Mouse (Mus musculus) embryonic facial prominence, embryonic 11.5 days (tissue): ENCODE data around the gene Syt3. TPM values are rescaled to one million over a fixed set of nuclear protein-coding genes. Genes with fewer than 3 reads are reported as not detected.
A peak's percentile ranks its signal among the peaks of the same experiment; 100 is the strongest.

Source experiments
- ATAC-seq: fragments of 200-750 bp; cut with Nextera tagmentation; replicated peaks from 2 replicates; pipeline ENCODE4 v1.8.0; 2017; ENCODE audit warnings: low read depth; ENCODE audit not compliant: insufficient number of reproducible peaks, low FRiP score, low TSS enrichment
- DNase-seq: peaks from one replicate; pipeline ENCODE4 v3.0.0-alpha.2; 2015; ENCODE audit warnings: low spot score
- H3K27ac ChIP-seq: fragments of 300-500 bp; sonication (generic); replicated peaks from 2 replicates; pipeline ENCODE4 v1.5.1; 2014; ENCODE audit warnings: mild to moderate bottlenecking, low read depth, low read length, control low read depth
- H3K27me3 ChIP-seq: fragments of 300-500 bp; sonication (generic); 2 replicates; pipeline ENCODE4 v1.6.1; 2014; ENCODE audit warnings: mild to moderate bottlenecking, low read length, moderate library complexity, mixed read lengths; ENCODE audit not compliant: control insufficient read depth, insufficient read depth
- H3K36me3 ChIP-seq: fragments of 300-500 bp; sonication (generic); replicated peaks from 2 replicates; pipeline ENCODE4 v1.6.1; 2014; ENCODE audit warnings: low read depth, mild to moderate bottlenecking, low read length, moderate library complexity, mixed read lengths; ENCODE audit not compliant: control insufficient read depth, insufficient read depth
- H3K4me1 ChIP-seq: fragments of 300-500 bp; sonication (generic); 2 replicates; pipeline ENCODE4 v1.6.1; 2014; ENCODE audit warnings: low read length, mixed read lengths; ENCODE audit not compliant: control insufficient read depth, insufficient read depth
- H3K4me2 ChIP-seq: fragments of 300-500 bp; sonication (generic); 2 replicates; pipeline ENCODE4 v1.6.1; 2014; ENCODE audit warnings: low read depth, mild to moderate bottlenecking, control low read depth, low read length, moderate library complexity
- H3K4me3 ChIP-seq: fragments of 300-500 bp; sonication (generic); 2 replicates; pipeline ENCODE4 v1.5.1; 2014; ENCODE audit warnings: low read depth, low read length, control low read depth
- H3K9ac ChIP-seq: fragments of 300-500 bp; sonication (generic); replicated peaks from 2 replicates; pipeline ENCODE4 v1.6.1; 2014; ENCODE audit warnings: mild to moderate bottlenecking, control low read depth, low read length
- H3K9me3 ChIP-seq: fragments of 300-500 bp; sonication (generic); replicated peaks from 2 replicates; pipeline ENCODE4 v1.6.1; 2016; ENCODE audit warnings: mild to moderate bottlenecking, low read length, inconsistent platforms, mixed read lengths; ENCODE audit not compliant: control insufficient read depth
- WGBS: fragments of 180-500 bp; shearing (Covaris S2); extraction: QIAGEN DNeasy Blood & Tissue Kit; methylation state at CpG from one replicate; pipeline ENCODE4 v1.1.7; 2014; 5-methylcytosine and 5-hydroxymethylcytosine counted together
- polyA plus RNA-seq: library from polyadenylated mRNA; unstranded; fragments of >200 nt; fragmentation: Nextera tagmentation; extraction: Ambion mirVana; gene quantifications from 2 replicates; pipeline ENCODE4 v1.2.1, GENCODE M21; 2014

Gene Syt3
- polyA plus RNA-seq, 1 experiment from 2014 or later, result 1.4 TPM

DNA sequence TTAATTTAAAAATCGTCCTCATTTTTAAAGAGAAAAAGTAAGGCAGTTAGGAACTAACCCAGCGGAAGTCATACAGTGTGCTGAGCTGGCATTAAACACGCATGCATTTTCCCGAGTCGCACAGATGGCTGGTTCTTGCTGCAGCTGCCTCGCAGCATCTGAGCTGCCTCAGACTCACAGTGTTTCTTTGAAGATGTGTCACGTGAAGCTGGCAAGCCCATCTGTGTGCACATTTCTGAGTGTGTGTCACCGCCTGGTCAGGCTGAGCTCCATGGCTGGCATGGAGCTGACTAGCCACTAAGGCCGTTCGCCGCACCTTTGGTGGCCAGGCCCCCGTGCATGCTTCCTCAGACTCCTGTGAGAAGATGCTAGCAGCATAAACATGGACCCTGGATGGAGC is 1.4 kb upstream of the Syt3 start:
- no peak for ATAC-seq
- Histone ChIP-seq H3K36me3 (no peaks in the 10 kb centered on the region), H3K27me3 (0 out of 2 replicates have a peak, but pooled peaks cover 4% of the 10 kb centered on the region), H3K9me3 (no peaks in the 10 kb centered on the region), H3K4me1 (no peaks in the 10 kb centered on the region; the same call in 1 of the 2 replicates), H3K4me3 (no peak overlapping the region), H3K9ac (no peak overlapping the region), H3K27ac (no peak overlapping the region), H3K4me2 (no peak overlapping the region)
- WGBS, result 79% methylated on average over 12 of the region's 12 CpGs
- no peak for DNase-seq

DNA sequence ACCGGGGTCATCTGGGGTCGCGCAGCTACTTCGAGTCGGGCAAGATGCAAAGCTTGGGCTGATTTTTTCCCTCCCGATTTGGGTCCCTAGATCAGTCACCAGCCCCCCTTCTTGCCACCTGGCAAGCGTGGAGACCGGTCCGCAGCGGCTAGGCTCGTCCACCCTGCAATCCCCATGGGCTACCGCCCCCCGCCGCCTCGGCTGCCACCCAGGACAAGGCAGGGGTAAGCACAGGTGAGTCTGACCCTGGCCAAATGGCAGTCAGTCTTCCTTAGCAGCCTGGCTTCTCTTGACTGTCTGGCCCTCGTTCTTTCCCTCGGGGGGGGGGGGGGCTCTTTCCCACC is 786 bp downstream of the Syt3 start:
- no peaks in the 10 kb centered on the region for H3K9me3 ChIP-seq
- H3K4me2 ChIP-seq, result peak overlapping the region; percentile 92
- ATAC-seq (peak; percentile 54), DNase-seq (no peak)
- under 1% methylated on average over 17 of the region's 17 CpGs for WGBS
- 0 out of 2 replicates have a peak, but pooled peaks cover 4% of the 10 kb centered on the region for H3K27me3 ChIP-seq
- no peak overlapping the region for H3K27ac ChIP-seq
- H3K4me1 ChIP-seq, result no peaks in the 10 kb centered on the region; the same call in 1 of the 2 replicates
- H3K9ac ChIP-seq, result peak overlapping the region; percentile 50; the same call in 1 of the 2 replicates
- H3K4me3 ChIP-seq, result peak overlapping the region; percentile 50
- H3K36me3 ChIP-seq, result no peaks in the 10 kb centered on the region

DNA sequence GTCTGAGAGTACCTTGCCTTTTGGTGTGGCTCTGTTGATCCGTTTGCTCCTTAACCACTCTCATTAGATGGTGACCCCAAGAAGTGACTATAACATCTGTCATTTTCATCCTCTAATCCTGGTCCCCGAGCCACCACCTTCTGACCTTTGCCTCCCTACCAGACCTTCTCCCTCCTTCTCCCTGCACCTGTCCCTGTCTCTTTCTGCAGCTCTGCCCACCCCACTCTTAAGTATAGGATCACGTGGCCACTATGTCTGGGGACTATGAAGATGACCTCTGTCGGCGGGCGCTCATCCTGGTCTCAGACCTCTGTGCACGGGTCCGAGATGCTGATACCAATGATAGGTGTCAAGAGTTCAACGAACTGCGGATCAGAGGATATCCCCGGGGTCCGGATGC is 1.8 kb downstream of the Syt3 start, which contains the start of gene 1700008O03Rik:
TSS of gene 1700008O03Rik (minus strand) at position 101 of the 400 bp plus-strand sequence.
- no peaks in the 10 kb centered on the region for H3K9me3 ChIP-seq
- WGBS, result 75% methylated on average over 12 of the region's 12 CpGs
- H3K27ac ChIP-seq, result no peak within 1 kb of the TSS
- no peaks in the 10 kb centered on the region for H3K36me3 ChIP-seq
- 0 out of 2 replicates have a peak, but pooled peaks cover 4% of the 10 kb centered on the region for H3K27me3 ChIP-seq
- peak within 1 kb of the TSS; percentile 92 for H3K4me2 ChIP-seq
- ATAC-seq, result no peak
- H3K4me3 ChIP-seq, result peak within 1 kb of the TSS; percentile 50
- H3K9ac ChIP-seq, result peak within 1 kb of the TSS; percentile 50; the same call in 1 of the 2 replicates
- DNase-seq, result no peak
- H3K4me1 ChIP-seq, result no peaks in the 10 kb centered on the region; the same call in 1 of the 2 replicates

DNA sequence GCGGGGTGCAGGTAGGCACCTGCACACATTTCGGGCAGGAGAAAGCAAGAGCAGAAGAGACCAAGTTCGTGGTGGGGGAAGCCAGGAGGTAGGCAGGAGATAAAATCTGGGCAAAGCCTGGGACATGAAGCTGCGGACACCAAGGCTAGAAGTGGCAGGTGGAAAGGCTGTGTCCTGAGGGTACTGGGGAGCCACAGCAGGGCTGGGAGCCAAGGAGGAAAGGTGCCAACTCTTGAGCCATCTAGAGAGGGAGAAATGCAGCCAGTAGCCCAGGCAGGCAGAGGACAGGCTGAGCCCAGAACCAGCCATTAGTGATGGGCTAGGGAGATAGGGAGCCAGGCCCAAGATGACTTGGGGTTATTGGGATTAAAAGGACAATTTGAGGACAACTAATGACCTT is 7.9 kb downstream of the Syt3 start:
- Histone ChIP-seq H3K9ac (no peak overlapping the region), H3K4me3 (no peak overlapping the region), H3K36me3 (no peaks in the 10 kb centered on the region), H3K27ac (no peak overlapping the region), H3K27me3 (no peaks in the 10 kb centered on the region), H3K4me1 (no peaks in the 10 kb centered on the region), H3K4me2 (no peak overlapping the region), H3K9me3 (no peaks in the 10 kb centered on the region)
- WGBS, result 88% methylated on average over 4 of the region's 4 CpGs
- ATAC-seq (no peak), DNase-seq (no peak)

DNA sequence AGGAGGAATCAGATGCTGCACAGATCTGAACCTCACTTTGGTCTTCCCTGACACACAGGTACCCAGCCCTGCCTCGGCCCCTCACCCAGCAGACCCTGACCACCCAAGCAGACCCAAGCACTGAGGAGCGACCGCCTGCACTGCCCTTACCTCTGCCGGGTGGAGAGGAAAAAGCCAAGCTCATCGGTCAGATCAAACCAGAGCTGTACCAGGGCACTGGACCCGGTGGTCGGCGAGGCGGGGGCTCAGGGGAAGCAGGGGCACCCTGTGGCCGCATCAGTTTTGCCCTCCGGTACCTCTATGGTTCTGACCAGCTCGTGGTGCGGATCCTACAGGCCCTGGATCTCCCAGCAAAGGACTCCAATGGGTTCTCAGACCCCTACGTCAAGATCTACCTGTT is 8.4 kb downstream of the Syt3 start:
- H3K27me3 ChIP-seq, result no peaks in the 10 kb centered on the region; the same call in 1 of the 2 replicates
- no peaks in the 10 kb centered on the region for H3K36me3 ChIP-seq
- 79% methylated on average over 14 of the region's 14 CpGs for WGBS
- H3K4me2 ChIP-seq, result no peak overlapping the region
- DNase-seq, result no peak
- H3K27ac ChIP-seq, result no peak overlapping the region
- no peak for ATAC-seq
- H3K9ac ChIP-seq, result no peak overlapping the region
- no peaks in the 10 kb centered on the region for H3K9me3 ChIP-seq
- H3K4me1 ChIP-seq, result no peaks in the 10 kb centered on the region
- no peak overlapping the region for H3K4me3 ChIP-seq

DNA sequence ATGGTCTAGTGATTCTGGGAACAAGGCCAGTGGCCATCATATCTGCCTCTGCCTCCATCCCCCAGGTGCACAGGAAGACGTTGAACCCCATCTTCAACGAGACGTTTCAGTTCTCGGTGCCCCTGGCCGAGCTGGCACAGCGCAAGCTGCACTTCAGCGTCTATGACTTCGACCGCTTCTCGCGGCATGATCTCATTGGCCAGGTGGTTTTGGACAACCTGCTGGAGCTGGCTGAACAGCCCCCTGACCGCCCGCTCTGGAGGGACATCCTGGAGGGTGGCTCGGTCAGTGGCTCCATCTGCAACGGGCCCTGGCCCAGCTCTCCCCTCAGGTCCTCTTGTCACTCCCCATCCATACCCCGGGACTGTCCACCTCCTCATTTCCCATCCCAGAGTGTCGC is 9.4 kb downstream of the Syt3 start:
- 90% methylated on average over 17 of the region's 17 CpGs for WGBS
- no peaks in the 10 kb centered on the region; the same call in 1 of the 2 replicates for H3K27me3 ChIP-seq
- no peak overlapping the region for H3K27ac ChIP-seq
- H3K4me1 ChIP-seq, result no peaks in the 10 kb centered on the region
- H3K9me3 ChIP-seq, result no peaks in the 10 kb centered on the region
- no peaks in the 10 kb centered on the region for H3K36me3 ChIP-seq
- no peak overlapping the region for H3K4me2 ChIP-seq
- ATAC-seq (no peak), DNase-seq (no peak)
- no peak overlapping the region for H3K4me3 ChIP-seq
- no peak overlapping the region for H3K9ac ChIP-seq

DNA sequence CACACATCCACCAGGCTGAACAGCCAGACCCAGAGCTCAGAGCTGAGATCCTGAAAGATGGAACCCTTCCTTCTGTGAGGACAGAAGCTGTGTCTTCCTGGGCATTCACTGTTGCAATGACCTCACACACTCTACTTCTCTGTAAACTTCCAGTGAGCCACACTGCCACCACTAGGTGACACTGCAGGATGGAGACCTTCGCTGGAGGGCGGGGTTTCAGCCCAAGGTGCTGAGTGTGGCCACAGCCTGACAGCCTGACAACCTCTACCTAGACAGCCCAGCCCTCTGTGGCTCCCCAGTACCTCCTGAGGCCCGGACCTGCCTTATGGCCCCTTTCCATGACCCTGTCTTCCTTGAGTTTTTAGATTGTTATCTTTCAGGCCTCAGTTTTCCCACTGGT is 14.7 kb downstream of the Syt3 start:
- H3K27ac ChIP-seq, result no peak overlapping the region
- WGBS, result 19% methylated on average over 3 of the region's 3 CpGs
- ATAC-seq, result peak; percentile 53; the same call in 1 of the 2 replicates

DNA sequence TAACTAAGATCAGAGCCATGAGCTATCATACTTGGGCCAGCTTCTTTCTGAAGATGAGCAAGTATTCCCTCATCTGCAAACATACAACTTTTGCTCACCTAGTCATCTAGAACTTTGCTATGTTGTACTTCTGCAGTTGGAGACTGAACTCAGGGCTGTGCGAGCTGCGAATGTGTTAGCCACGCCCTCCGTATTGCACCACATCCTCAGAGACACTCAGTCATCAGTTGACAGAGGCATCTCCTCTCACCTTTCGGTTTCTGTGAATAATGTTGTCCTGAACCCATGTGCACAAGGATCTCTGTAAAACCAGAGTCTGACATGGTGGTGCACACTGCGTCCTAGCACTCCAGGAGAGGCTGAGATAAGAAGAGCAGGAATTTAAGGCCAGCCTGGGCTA is 17.8 kb downstream of the Syt3 start:
- Histone ChIP-seq H3K4me1 (no peaks in the 10 kb centered on the region), H3K27ac (no peak overlapping the region), H3K27me3 (no peaks in the 10 kb centered on the region; the same call in 1 of the 2 replicates), H3K36me3 (no peaks in the 10 kb centered on the region), H3K4me2 (no peak overlapping the region), H3K4me3 (no peak overlapping the region), H3K9me3 (no peaks in the 10 kb centered on the region), H3K9ac (no peak overlapping the region)
- ATAC-seq, result no peak
- WGBS, result 81% methylated on average over 6 of the region's 6 CpGs
- DNase-seq, result no peak

More for the DNA sequence above, 14.7 kb downstream of the Syt3 start:
- no peaks in the 10 kb centered on the region for H3K36me3 ChIP-seq
- H3K4me1 ChIP-seq, result no peaks in the 10 kb centered on the region
- no peak overlapping the region for H3K9ac ChIP-seq
- no peak overlapping the region for H3K4me2 ChIP-seq
- no peaks in the 10 kb centered on the region for H3K9me3 ChIP-seq
- no peaks in the 10 kb centered on the region; the same call in 1 of the 2 replicates for H3K27me3 ChIP-seq
- DNase-seq, result peak; percentile 63
- H3K4me3 ChIP-seq, result no peak overlapping the region
